Mouse (Mus musculus): ENCODE data around the gene Ift22. TPM values are rescaled to one million over a fixed set of nuclear protein-coding genes. Genes with fewer than 3 reads are reported as not detected.
"Not testable (repeated sequence)": the region's sequence is repeated elsewhere in the genome, so short reads cannot be mapped to it uniquely, and the experiment has no call there.

Ift22 gene
- polyA plus RNA-seq, 1 experiment, result 10.7 TPM

GRCm38 (mm10) chr5:136935905-136936695, 28.1 kb downstream of the Ift22 start:
- Histone ChIP-seq H3K4me1 (ENCODE audit: control insufficient read depth, insufficient read depth, low read length) (no peaks in the 10 kb centered on the region), H3K4me3 (replicated peaks; ENCODE audit: control insufficient read depth, low read depth, low read length) (no peak overlapping the region), H3K27ac (ENCODE audit: control insufficient read depth, insufficient read depth, low read depth, low read length, poor library complexity) (no peak overlapping the region)
- 47% methylated on average over 7 of the region's 7 CpGs for WGBS
- no peak for TF ChIP-seq POLR2A (IDR thresholded peaks at IDR 0.05; ENCODE audit: borderline replicate concordance, control insufficient read depth, low read depth, low read length)
- TF ChIP-seq CTCF (IDR thresholded peaks at IDR 0.05; ENCODE audit: control insufficient read depth, insufficient read depth, low read length), result peak; percentile 55

- Histone ChIP-seq H3K4me3 (replicated peaks; ENCODE audit: control insufficient read depth, low read depth, low read length) (no peak overlapping the region), H3K4me1 (ENCODE audit: control insufficient read depth, insufficient read depth, low read length) (no peaks in the 10 kb centered on the region), H3K27ac (ENCODE audit: control insufficient read depth, insufficient read depth, low read depth, low read length, poor library complexity) (no peak overlapping the region)
- WGBS, result 87% methylated on average over 6 of the region's 6 CpGs
- TF ChIP-seq CTCF (IDR thresholded peaks at IDR 0.05; ENCODE audit: control insufficient read depth, insufficient read depth, low read length), result no peak
- TF ChIP-seq POLR2A (IDR thresholded peaks at IDR 0.05; ENCODE audit: borderline replicate concordance, control insufficient read depth, low read depth, low read length), result no peak
Observed at GRCm38 (mm10) chr5:136936750-136937149, 28.8 kb downstream of the Ift22 start.

GRCm38 (mm10) chr5:136937621-136938020, 29.7 kb downstream of the Ift22 start:
- H3K27ac ChIP-seq (ENCODE audit: control insufficient read depth, insufficient read depth, low read depth, low read length, poor library complexity), result no peak overlapping the region
- H3K4me1 ChIP-seq (ENCODE audit: control insufficient read depth, insufficient read depth, low read length), result no peaks in the 10 kb centered on the region
- TF ChIP-seq POLR2A (IDR thresholded peaks at IDR 0.05; ENCODE audit: borderline replicate concordance, control insufficient read depth, low read depth, low read length) (no peak), CTCF (IDR thresholded peaks at IDR 0.05; ENCODE audit: control insufficient read depth, insufficient read depth, low read length) (no peak)
- no peak overlapping the region for H3K4me3 ChIP-seq (replicated peaks; ENCODE audit: control insufficient read depth, low read depth, low read length)
- 80% methylated on average over 5 of the region's 5 CpGs for WGBS

DNA sequence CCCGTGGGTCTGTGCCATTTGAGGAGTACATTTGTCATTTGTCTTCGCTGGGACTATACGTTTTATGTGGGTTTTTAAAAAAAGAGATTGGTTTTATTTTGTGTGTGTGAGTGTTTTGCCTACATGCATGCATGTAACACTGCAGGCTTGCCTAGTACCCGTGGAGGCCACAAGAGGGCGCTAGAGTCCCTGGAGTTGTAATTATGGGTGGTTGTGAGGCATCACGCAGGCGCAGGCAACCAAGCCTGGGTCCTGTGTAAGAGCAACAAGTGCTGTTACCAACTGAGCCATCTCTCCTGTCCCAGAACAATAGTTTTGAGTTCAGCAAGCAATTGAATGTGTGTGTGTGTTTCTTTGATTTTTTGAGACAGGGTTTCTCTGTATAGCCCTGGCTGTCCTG, 31.3 kb downstream of the Ift22 start:
- no peaks in the 10 kb centered on the region for H3K4me1 ChIP-seq (ENCODE audit: control insufficient read depth, insufficient read depth, low read length)
- 73% methylated on average over 7 of the region's 7 CpGs for WGBS
- no peak for TF ChIP-seq POLR2A (IDR thresholded peaks at IDR 0.05; ENCODE audit: borderline replicate concordance, control insufficient read depth, low read depth, low read length)
- TF ChIP-seq CTCF (IDR thresholded peaks at IDR 0.05; ENCODE audit: control insufficient read depth, insufficient read depth, low read length), result peak; percentile 65
- no peak overlapping the region for H3K4me3 ChIP-seq (replicated peaks; ENCODE audit: control insufficient read depth, low read depth, low read length)
- no peak overlapping the region for H3K27ac ChIP-seq (ENCODE audit: control insufficient read depth, insufficient read depth, low read depth, low read length, poor library complexity)

GRCm38 (mm10) chr5:136940029-136940428, 32.1 kb downstream of the Ift22 start:
- WGBS, result 77% methylated on average over 6 of the region's 6 CpGs
- not testable (repeated sequence) for H3K4me1 ChIP-seq (ENCODE audit: control insufficient read depth, insufficient read depth, low read length); H3K4me3 ChIP-seq (replicated peaks; ENCODE audit: control insufficient read depth, low read depth, low read length); H3K27ac ChIP-seq (ENCODE audit: control insufficient read depth, insufficient read depth, low read depth, low read length, poor library complexity)

DNA sequence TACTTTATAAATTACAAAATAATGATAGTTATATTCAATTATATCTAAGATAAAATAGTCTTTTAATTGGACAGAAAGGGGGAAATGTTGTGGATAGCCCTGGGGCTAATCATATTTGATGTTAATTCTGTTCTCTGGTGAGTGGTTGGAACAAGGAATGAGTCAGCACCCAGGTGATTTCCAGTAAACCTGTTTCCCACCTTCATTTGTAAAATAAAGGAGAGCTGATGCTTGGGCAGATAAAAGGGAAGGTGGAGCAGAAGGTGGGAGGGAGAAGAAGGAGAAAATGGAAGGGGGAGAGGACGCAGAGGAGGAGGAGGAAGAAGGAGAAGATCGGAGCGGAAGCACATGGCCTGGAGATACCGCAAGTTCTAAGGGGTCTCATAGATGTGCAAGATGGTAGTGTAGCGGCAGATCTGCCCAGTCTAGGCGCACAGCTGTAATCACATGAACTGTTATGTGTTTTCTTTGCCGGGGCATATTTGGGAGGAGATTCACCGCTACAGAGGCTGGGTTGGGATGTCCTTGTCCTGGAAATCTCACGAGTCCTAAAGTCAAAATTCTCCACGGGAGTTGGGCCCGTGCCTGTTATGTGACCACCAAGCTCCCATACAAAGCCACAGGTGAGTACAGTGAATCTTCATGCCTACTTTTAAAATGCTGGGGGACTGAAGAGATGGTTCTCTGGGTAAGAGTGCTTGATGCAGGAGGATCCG, 33.1 kb downstream of the Ift22 start:
- TF ChIP-seq POLR2A (IDR thresholded peaks at IDR 0.05; ENCODE audit: borderline replicate concordance, control insufficient read depth, low read depth, low read length) (no peak), CTCF (IDR thresholded peaks at IDR 0.05; ENCODE audit: control insufficient read depth, insufficient read depth, low read length) (no peak)
- WGBS, result 83% methylated on average over 12 of the region's 12 CpGs
- H3K27ac ChIP-seq (ENCODE audit: control insufficient read depth, insufficient read depth, low read depth, low read length, poor library complexity), result no peak overlapping the region
- H3K4me1 ChIP-seq (ENCODE audit: control insufficient read depth, insufficient read depth, low read length), result no peaks in the 10 kb centered on the region
- no peak overlapping the region for H3K4me3 ChIP-seq (replicated peaks; ENCODE audit: control insufficient read depth, low read depth, low read length)

- Histone ChIP-seq H3K4me1 (ENCODE audit: control insufficient read depth, insufficient read depth, low read length) (no peaks in the 10 kb centered on the region), H3K4me3 (replicated peaks; ENCODE audit: control insufficient read depth, low read depth, low read length) (no peak overlapping the region), H3K27ac (ENCODE audit: control insufficient read depth, insufficient read depth, low read depth, low read length, poor library complexity) (no peak overlapping the region)
- WGBS, result 70% methylated on average over 3 of the region's 3 CpGs
- TF ChIP-seq CTCF (IDR thresholded peaks at IDR 0.05; ENCODE audit: control insufficient read depth, insufficient read depth, low read length) (no peak), POLR2A (IDR thresholded peaks at IDR 0.05; ENCODE audit: borderline replicate concordance, control insufficient read depth, low read depth, low read length) (no peak)
Observed at GRCm38 (mm10) chr5:136942781-136943180, 34.8 kb downstream of the Ift22 start.

GRCm38 (mm10) chr5:136943382-136943781, 35.4 kb downstream of the Ift22 start:
- no peak for TF ChIP-seq CTCF (IDR thresholded peaks at IDR 0.05; ENCODE audit: control insufficient read depth, insufficient read depth, low read length)
- no peak for TF ChIP-seq POLR2A (IDR thresholded peaks at IDR 0.05; ENCODE audit: borderline replicate concordance, control insufficient read depth, low read depth, low read length)
- no peak overlapping the region for H3K4me3 ChIP-seq (replicated peaks; ENCODE audit: control insufficient read depth, low read depth, low read length)
- 80% methylated on average over 2 of the region's 2 CpGs for WGBS
- H3K27ac ChIP-seq (ENCODE audit: control insufficient read depth, insufficient read depth, low read depth, low read length, poor library complexity), result no peak overlapping the region
- no peaks in the 10 kb centered on the region for H3K4me1 ChIP-seq (ENCODE audit: control insufficient read depth, insufficient read depth, low read length)
